Mouse (Mus musculus) hindbrain, postnatal 0 days (tissue): ENCODE data around the gene Mrpl18. TPM values are rescaled to one million over a fixed set of nuclear protein-coding genes. Genes with fewer than 3 reads are reported as not detected.

ENCODE experiments used
- ATAC-seq: fragments of 200-750 bp; cut with Nextera tagmentation; 2 replicates; pipeline ENCODE4 v1.8.0; 2017; ENCODE audit warnings: mild to moderate bottlenecking, moderate TSS enrichment, moderate library complexity
- DNase-seq: peaks from one replicate; pipeline ENCODE4 v3.0.0-alpha.2; 2015; ENCODE audit warnings: low spot score
- H3K27ac ChIP-seq: fragments of 300-500 bp; sonication (generic); 2 replicates; pipeline ENCODE4 v1.5.1; 2014; ENCODE audit warnings: mild to moderate bottlenecking
- H3K27me3 ChIP-seq: fragments of 300-500 bp; sonication (generic); 2 replicates; pipeline ENCODE4 v1.6.1; 2014; ENCODE audit warnings: low read length, mixed read lengths; ENCODE audit not compliant: insufficient read depth
- H3K36me3 ChIP-seq: fragments of 300-500 bp; sonication (generic); 2 replicates; pipeline ENCODE4 v1.6.1; 2014; ENCODE audit warnings: low read length, mixed read lengths; ENCODE audit not compliant: insufficient read depth
- H3K4me1 ChIP-seq: fragments of 300-500 bp; sonication (generic); 2 replicates; pipeline ENCODE4 v1.6.1; 2014; ENCODE audit warnings: antibody characterized with exemption, low read length, mixed read lengths; ENCODE audit not compliant: insufficient read depth
- H3K4me2 ChIP-seq: fragments of 300-500 bp; sonication (generic); 2 replicates; pipeline ENCODE4 v1.6.1; 2014; ENCODE audit warnings: low read depth, mild to moderate bottlenecking, low read length, moderate library complexity, mixed read lengths
- H3K4me3 ChIP-seq: fragments of 300-500 bp; sonication (generic); 2 replicates; pipeline ENCODE4 v1.5.1; 2014; ENCODE audit warnings: low read length
- H3K9ac ChIP-seq: fragments of 300-500 bp; sonication (generic); replicated peaks from 2 replicates; pipeline ENCODE4 v1.6.1; 2014; ENCODE audit warnings: mild to moderate bottlenecking, low read length, moderate library complexity, mixed read lengths
- H3K9me3 ChIP-seq: fragments of 300-500 bp; sonication (generic); 2 replicates; pipeline ENCODE4 v1.6.1; 2016; ENCODE audit warnings: low read length, mixed read lengths
- CTCF ChIP-seq: IDR thresholded peaks from 2 replicates; pipeline ENCODE4 v1.5.1; 2016; ENCODE audit warnings: antibody characterized with exemption, control low read depth, low read depth
- whole genome bisulfite sequencing: fragments of 180-500 bp; shearing (Covaris S2); extraction: QIAGEN DNeasy Blood & Tissue Kit; methylation state at CpG from one replicate; pipeline ENCODE4 v1.1.7; 2014; 5-methylcytosine and 5-hydroxymethylcytosine counted together
- microRNA-seq, 2 experiments: library from miRNA; unstranded; fragments of <30 nt; microRNA quantifications; one replicate each; pipeline ENCODE4; 2016
- polyA plus RNA-seq: library from polyadenylated mRNA; unstranded; fragments of >200 nt; fragmentation: Nextera tagmentation; extraction: Ambion mirVana; gene quantifications from 2 replicates; pipeline ENCODE4 v1.2.1, GENCODE M21; 2015
- total RNA-seq: library from RNA; depleted of rRNA; stranded (reverse); fragments of >200 nt; gene quantifications from 2 replicates; pipeline ENCODE4 v1.2.3, GENCODE M21; 2014; rRNA removed

Mrpl18 gene
- total and polyA plus RNA-seq, 2 experiments from 2014 or later, result 46.9 to 116 TPM

- no peaks in the 10 kb centered on the region for H3K36me3 ChIP-seq
- no peak overlapping the region for H3K9ac ChIP-seq
- H3K4me3 ChIP-seq, result no peak overlapping the region
- H3K9me3 ChIP-seq, result no peaks in the 10 kb centered on the region
- no peak overlapping the region for H3K27ac ChIP-seq
- TF ChIP-seq CTCF, result no peak
- 64% methylated on average over 3 of the region's 3 CpGs for whole genome bisulfite sequencing
- no peaks in the 10 kb centered on the region for H3K27me3 ChIP-seq
- no peak for ATAC-seq
- no peaks in the 10 kb centered on the region for H3K4me1 ChIP-seq
- H3K4me2 ChIP-seq, result no peak overlapping the region
- DNase-seq, result no peak
These were observed 50.7 kb downstream of the Mrpl18 start for GRCm38 (mm10) chr17:12865407-12865806.

DNA sequence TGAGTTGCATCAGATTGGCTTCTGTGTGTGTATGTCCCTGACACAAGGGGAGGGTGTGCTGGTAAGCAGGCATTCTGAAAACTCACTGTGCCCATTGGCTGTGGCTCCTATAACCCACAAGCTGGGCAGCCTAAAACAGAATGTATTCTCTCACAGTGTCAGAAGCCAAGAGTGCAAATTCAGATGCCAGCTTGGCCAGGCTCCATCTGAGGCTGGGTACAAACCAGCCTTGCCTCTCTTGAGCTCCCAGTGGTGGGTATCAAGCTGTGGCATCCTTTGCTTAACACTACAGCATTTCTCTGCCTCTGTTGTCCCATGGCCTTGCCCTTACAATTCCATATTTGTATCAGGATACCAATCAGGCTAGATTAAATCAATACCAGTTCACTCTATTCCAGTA lies 52.0 kb downstream of the Mrpl18 start:
- Histone ChIP-seq H3K9me3 (no peaks in the 10 kb centered on the region), H3K4me1 (no peaks in the 10 kb centered on the region), H3K9ac (no peak overlapping the region), H3K27ac (no peak overlapping the region), H3K4me2 (no peak overlapping the region), H3K36me3 (no peaks in the 10 kb centered on the region), H3K4me3 (no peak overlapping the region), H3K27me3 (no peaks in the 10 kb centered on the region)
- DNase-seq (no peak), ATAC-seq (no peak)
- TF ChIP-seq CTCF, result no peak

Small RNAs within 50 kb of the gene (microRNA-seq; reads per million reads assigned to microRNA genes)
- gene Gm24085, result 0 reads per million in 2 experiments

Other genes starting within 250 kb of the Mrpl18 start
- 0.10 TPM in 1 of 2 replicates, not detected in the other for gene Slc22a1, start 240.5 kb downstream of the Mrpl18 start, total RNA-seq
- 0.19 and 0.26 TPM in 2 replicates for gene Slc22a1, start 240.5 kb downstream of the Mrpl18 start, polyA plus RNA-seq
- gene Igf2r, start 146.7 kb downstream of the Mrpl18 start, total RNA-seq, result 30.7 and 30.9 TPM in 2 replicates
- gene Igf2r, start 146.7 kb downstream of the Mrpl18 start, polyA plus RNA-seq, result 4.2 and 4.7 TPM in 2 replicates
- gene Mas1, start 48.2 kb downstream of the Mrpl18 start, total RNA-seq, result 0.10 TPM in 1 of 2 replicates, not detected in the other
- gene Mas1, start 48.2 kb downstream of the Mrpl18 start, polyA plus RNA-seq, result 0.19 and 0.32 TPM in 2 replicates
- gene Mrgprh, start 40.3 kb downstream of the Mrpl18 start, total RNA-seq, result not detected in 2 replicates
- gene Mrgprh, start 40.3 kb downstream of the Mrpl18 start, polyA plus RNA-seq, result not detected in 2 replicates
- gene Pnldc1, start 6.1 kb downstream of the Mrpl18 start, total RNA-seq, result 0.94 and 2.4 TPM in 2 replicates
- 1.8 and 2.0 TPM in 2 replicates for gene Pnldc1, start 6.1 kb downstream of the Mrpl18 start, polyA plus RNA-seq
- 310 and 510 TPM in 2 replicates for gene Tcp1, start 644 bp downstream of the Mrpl18 start, total RNA-seq
- 350 TPM in 2 replicates for gene Tcp1, start 644 bp downstream of the Mrpl18 start, polyA plus RNA-seq
- 0.36 and 0.94 TPM in 2 replicates for gene Acat3, start 24.3 kb upstream of the Mrpl18 start, total RNA-seq
- gene Acat3, start 24.3 kb upstream of the Mrpl18 start, polyA plus RNA-seq, result 0.75 and 0.91 TPM in 2 replicates
- 155 and 161 TPM in 2 replicates for gene Acat2, start 44.4 kb upstream of the Mrpl18 start, total RNA-seq
- gene Acat2, start 44.4 kb upstream of the Mrpl18 start, polyA plus RNA-seq, result 212 and 215 TPM in 2 replicates
- gene Wtap, start 77.8 kb upstream of the Mrpl18 start, total RNA-seq, result 48.9 and 54.2 TPM in 2 replicates
- 123 and 126 TPM in 2 replicates for gene Wtap, start 77.8 kb upstream of the Mrpl18 start, polyA plus RNA-seq
- 229 and 295 TPM in 2 replicates for gene Sod2, start 90.5 kb upstream of the Mrpl18 start, total RNA-seq
- gene Sod2, start 90.5 kb upstream of the Mrpl18 start, polyA plus RNA-seq, result 149 and 155 TPM in 2 replicates
- 0.73 TPM in 1 of 2 replicates, not detected in the other for gene Gpr31b, start 136.0 kb upstream of the Mrpl18 start, total RNA-seq
- not detected in 2 replicates for gene Gpr31b, start 136.0 kb upstream of the Mrpl18 start, polyA plus RNA-seq
- 0.18 TPM in 1 of 2 replicates, not detected in the other for gene Tcp10b, start 144.8 kb upstream of the Mrpl18 start, total RNA-seq
- gene Tcp10b, start 144.8 kb upstream of the Mrpl18 start, polyA plus RNA-seq, result 0.28 and 0.31 TPM in 2 replicates
- not detected in 2 replicates for gene Unc93a, start 215.5 kb upstream of the Mrpl18 start, total RNA-seq
- 0.08 TPM in 1 of 2 replicates, not detected in the other for gene Unc93a, start 215.5 kb upstream of the Mrpl18 start, polyA plus RNA-seq